ENCODE assay signal across 8 mouse cellular contexts in the genomic region with DNA sequence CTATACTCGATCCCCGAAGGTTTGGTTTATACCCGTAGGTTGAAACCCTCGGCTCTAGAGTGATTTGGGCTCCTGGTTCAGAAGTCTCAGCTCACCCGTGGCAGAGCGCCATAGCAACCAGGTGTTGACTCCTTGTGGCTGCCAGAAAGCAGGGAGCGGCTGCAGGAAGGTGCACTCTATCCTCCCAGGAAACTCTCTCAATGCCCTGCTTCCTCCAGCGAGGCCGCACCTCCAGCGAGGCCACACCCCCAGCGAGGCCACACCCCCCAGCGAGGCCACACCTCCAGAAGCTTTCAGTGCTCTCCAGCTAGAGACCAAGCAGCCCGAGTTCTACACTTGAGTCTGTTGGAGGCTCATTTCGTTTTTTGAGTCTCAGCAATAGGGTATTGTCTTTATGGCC. TPM values are rescaled to one million over a fixed set of nuclear protein-coding genes. Genes with fewer than 3 reads are reported as not detected.
DNase-seq lines count a peak whose midpoint lies in the region; ATAC-seq lines count a peak whose summit lies in the region.

No protein-coding gene starts in this region.

- intact Hi-C loops in gastrocnemius, postnatal 36 days (cut with DNase I), result no loop called here

- 50% methylated on average over 14 of the region's 14 CpGs for WGBS in limb, embryonic 10.5 days

- peaks cover 12% of the 10 kb centered on the region for H3K27me3 ChIP-seq in limb, embryonic 10.5 days (ENCODE audit: low read depth, poor library complexity, severe bottlenecking)

- H3K4me3 ChIP-seq in limb, embryonic 10.5 days, result 0 out of 2 replicates have a peak overlapping the region, but pooled peaks have one; percentile 10

- H3K4me1 ChIP-seq in limb, embryonic 10.5 days, result peaks cover 63% of the 10 kb centered on the region

- 0 out of 2 replicates have a peak overlapping the region, but pooled peaks have one; percentile 25 for H3K27ac ChIP-seq in limb, embryonic 10.5 days

- H3K9me3 ChIP-seq in limb, embryonic 10.5 days (replicated peaks), result no peaks in the 10 kb centered on the region

- H3K36me3 ChIP-seq in limb, embryonic 10.5 days, result peaks cover 18% of the 10 kb centered on the region

- ATAC-seq in cerebellum, adult (ENCODE audit: insufficient number of reproducible peaks, low FRiP score, low TSS enrichment), result no peak
- no peak for ATAC-seq in frontal cortex, adult (ENCODE audit: low TSS enrichment)

- peak; percentile 24 to 58 for DNase-seq in cerebellum, postnatal 14 days
- peak; percentile 49 to 71 for DNase-seq in adrenal gland, adult 18-20 months (ENCODE audit: low spot score in 2 of 2)
- peak; percentile 70 to 71 for DNase-seq in gastrocnemius, postnatal 36 days
- DNase-seq in limb, embryonic 10.5 days (ENCODE audit: low spot score), result no peak
- peak; percentile 78 to 82 for DNase-seq in natural killer cell, adult 2 months (ENCODE audit: low spot score in 2 of 2)
- peak; percentile 81 for DNase-seq in thymus, postnatal 14 days

RNA-seq across cellular contexts. Expression of gene Casp7, which starts 3.3 kb away (rescaled TPM):
- total RNA-seq in adrenal gland, adult 18-20 months (2021), result 1 to 10 TPM; 5.5 to 6.1 TPM
- 1 to 10 TPM; 5.1 to 5.3 TPM for total RNA-seq in gastrocnemius, postnatal 36 days (2021)
- 19.3 and 24.5 TPM in 2 replicates for polyA plus RNA-seq in limb, embryonic 10.5 days (2016; fragmentation: Nextera tagmentation; extraction: Ambion mirVana)

RNA-seq across cellular contexts. Expression of gene Nrap, which starts 10.4 kb away (rescaled TPM):
- total RNA-seq in adrenal gland, adult 18-20 months (2021), result under 1 TPM in 1 of 2 experiments, not detected in 1; 0.96 TPM
- total RNA-seq in gastrocnemius, postnatal 36 days (2021), result 100 to 1,000 TPM; 598 to 893 TPM
- polyA plus RNA-seq in limb, embryonic 10.5 days (2016; fragmentation: Nextera tagmentation; extraction: Ambion mirVana), result 0.09 TPM in 1 of 2 replicates, not detected in the other

Comparison
In these comparisons a context has a peak if more than half of its experiments do, and no peak if none do; other contexts are left out.
1. RNA of gene Nrap, which starts 10.4 kb away (total RNA-seq): 598 to 893 TPM in gastrocnemius, postnatal 36 days; 0.96 TPM in adrenal gland, adult 18-20 months; every median in the first group is over 100 times any median in the second.